Mouse (Mus musculus) urinary bladder, postnatal 4 days (tissue): Measurements from ENCODE around the gene Mettl16.
"Not testable (repeated sequence)": the region's sequence is repeated elsewhere in the genome, so short reads cannot be mapped to it uniquely, and the experiment has no call there.

Experiments used
- DNase-seq, 2 experiments: peaks; one replicate each; pipeline ENCODE4 v3.0.0; 2021 to 2022; ENCODE audit warnings: low spot score in 2 of 2

The Mettl16 gene

GRCm38 (mm10) chr11:74772386-74772785, 1.8 kb downstream of the Mettl16 start:
- DNase-seq = no peak

DNA sequence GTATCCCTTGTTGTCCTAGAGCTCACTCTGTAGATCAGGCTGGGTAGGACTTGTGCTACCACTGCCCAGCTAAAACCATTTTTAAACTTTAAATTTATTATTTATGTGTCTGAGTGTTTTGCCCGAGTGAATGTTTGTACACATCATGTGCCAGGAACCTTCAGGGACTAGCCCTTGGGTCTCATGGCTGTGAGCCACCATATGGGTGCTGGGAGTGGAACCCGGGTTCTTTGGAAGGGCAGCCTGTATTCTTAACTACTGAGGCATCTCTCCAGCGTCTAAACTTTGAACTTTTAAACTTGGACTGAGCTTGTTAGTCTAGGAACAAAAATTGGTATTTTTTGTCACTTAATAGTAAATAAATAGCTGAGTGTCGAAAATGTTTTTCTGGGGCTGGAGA, 22.2 kb downstream of the Mettl16 start:
- DNase-seq = no peak

DNA sequence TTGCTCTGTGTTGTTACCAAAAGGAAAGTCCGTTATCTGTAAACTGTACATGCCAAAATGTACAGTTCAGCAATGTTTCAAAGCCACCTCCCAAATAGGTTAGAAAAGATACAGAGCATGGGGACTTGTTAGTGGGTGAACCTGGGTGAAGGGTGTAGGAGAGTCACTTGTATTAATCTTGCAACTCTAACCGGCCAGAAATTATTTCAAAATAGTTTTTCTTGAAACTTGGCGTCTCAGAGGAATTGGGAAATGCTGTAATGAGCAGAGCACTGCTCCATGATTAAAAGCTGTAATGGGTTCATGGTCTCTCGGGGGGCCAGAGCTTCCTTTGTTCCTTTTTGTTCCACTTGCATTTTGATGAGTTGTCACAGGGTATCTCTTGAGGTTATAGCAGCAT, 30.0 kb downstream of the Mettl16 start:
- DNase-seq = no peak

GRCm38 (mm10) chr11:74804081-74804627, 33.5 kb downstream of the Mettl16 start:
- DNase-seq = no peak

DNA sequence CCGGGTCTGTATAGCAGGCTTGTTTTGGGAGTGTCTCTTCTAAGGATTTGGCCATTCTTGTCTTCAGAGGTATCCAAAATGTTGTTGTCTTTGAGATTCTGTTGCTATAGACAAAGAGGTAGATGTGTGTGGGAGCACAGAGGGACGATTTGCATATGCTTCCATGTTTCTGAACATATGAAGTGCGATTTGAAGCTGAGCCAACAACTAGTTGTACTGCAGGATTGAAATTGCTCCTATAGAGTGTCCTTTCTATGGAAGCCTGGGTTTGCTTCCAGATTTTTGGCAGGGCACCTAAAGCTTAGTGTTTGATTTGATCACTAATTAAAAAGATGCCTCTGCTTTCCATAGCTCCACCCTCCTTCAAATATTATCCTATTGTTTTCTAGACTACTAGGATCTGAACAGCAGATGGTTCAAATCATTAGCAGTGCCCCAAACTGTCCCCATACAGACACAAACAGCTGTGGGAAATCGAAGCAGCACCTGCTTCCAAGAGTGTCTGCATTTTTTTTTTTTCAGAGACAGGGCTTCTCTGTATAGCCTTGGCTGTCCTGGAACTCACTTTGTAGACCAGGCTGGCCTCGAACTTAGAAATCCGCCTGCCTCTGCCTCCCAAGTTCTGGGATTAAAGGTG, 36.7 kb downstream of the Mettl16 start:
- no peak for DNase-seq

GRCm38 (mm10) chr11:74808251-74808853, 37.7 kb downstream of the Mettl16 start:
- no peak for DNase-seq

GRCm38 (mm10) chr11:74810134-74810533, 39.5 kb downstream of the Mettl16 start:
- no peak for DNase-seq

GRCm38 (mm10) chr11:74811027-74811426, 40.4 kb downstream of the Mettl16 start:
- not testable (repeated sequence) for DNase-seq

DNA sequence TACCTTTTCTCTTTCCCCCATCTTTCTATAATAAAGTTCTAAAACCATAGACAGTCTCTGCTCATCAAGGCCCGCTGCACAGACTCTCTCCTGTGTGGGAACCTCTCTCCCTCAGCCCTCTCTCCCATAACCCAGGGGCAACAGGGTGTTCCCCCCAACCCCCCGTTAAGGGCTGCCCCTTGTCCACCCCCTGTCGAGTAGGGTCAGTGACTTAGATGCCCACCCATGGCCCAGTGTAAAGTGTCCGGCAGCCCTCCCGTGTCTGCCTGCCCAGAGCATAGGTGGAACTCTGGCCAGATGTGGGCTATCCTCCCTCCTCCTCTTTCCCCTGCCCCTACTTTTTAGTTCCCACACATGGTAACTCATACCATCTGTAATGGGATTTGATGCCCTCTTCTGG, 40.9 kb downstream of the Mettl16 start:
- DNase-seq = no peak

DNA sequence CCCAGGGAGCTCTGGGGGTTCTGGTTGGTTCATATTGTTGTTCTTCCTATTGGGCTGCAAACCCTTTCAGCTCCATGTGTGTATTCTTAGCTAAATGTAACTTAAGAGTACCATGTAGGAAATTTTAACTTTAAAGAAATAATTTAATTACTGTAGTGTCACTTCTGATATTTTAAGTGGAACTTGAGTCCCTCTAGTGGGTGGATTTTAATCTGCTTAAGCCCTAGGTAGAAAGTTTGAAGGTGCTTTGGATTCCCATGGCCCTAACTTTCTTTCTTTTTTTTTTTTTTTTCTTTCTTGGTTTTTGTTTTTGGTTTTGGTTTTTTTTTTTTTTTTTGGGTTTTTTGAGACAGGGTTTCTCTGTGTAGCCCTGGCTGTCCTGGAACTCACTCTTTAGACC, 45.2 kb downstream of the Mettl16 start:
- DNase-seq = no peak

DNA sequence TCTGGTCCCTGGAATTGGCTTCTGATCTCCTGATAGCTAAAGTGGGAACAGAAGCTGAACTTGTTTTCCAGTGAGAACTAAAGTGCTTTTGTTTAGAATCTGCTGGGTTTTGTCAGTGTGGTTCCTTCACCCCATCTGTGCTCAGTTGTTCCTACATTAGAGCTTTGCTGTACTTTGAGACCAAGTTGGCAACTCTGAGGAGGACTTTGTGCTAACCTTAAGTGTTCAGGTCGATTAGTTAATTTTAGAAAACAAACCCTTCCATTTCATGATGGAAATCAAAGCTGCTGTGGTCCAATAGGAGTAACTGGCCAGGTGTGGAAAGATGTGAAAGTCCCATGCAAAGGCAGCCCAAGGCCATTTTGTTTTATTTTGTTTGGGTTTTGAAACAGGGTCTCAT, 50.3 kb downstream of the Mettl16 start:
- DNase-seq = no peak

DNA sequence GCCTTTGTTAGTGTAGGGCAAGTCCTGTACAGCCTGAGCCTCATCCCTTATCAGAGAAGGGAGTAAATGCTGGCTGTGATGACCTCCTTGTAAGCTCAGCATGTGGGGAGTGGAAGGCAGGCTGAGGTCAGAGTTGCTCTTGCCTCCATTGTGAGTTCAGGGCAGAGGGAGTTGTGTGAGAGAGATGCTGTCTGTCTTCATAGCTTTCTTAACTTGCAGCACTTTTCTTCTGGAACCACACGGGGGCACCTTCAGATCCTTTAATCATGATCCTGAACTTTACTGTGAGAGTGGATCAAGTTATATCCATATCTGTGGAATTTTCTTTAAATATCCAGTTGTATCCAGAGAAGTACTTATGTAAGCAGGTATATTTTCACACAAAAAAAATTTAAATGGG, 50.8 kb downstream of the Mettl16 start:
- no peak for DNase-seq

DNA sequence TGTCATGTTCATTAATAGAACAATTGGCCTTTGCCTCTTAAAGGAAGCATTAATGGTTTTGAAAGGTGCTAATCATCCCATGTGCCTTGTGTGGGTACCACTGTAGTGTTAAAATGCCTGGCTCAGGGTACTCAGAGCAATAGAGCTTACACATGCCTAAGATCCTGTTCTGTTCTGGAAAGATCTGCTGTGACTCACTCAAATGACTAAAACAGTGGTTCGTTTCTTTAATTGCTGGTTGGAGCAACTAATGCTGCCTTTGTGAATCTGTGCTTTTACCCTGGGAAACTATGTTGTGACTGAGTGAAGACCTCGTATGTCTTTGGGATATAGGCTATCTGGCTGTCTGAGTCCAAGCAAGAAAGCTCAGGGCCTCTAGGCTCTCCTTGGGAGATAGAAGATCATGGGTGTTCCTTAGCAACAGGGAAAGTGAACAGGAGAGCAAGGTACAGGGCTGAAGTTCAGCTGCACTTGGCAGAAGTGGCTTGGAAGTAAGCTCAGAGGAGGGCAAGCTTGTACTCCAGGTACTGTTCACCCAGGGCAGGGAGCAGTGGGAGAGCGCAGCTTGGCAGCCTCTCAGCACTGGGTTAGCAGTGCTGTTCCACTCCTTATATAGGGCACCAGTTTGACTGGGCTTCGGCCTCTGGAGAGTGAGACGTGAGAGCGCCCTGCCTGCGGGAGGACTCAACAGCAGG, 52.3 kb downstream of the Mettl16 start:
- no peak for DNase-seq

- no peak for DNase-seq
Measured at GRCm38 (mm10) chr11:74826151-74826550, 55.5 kb downstream of the Mettl16 start.

GRCm38 (mm10) chr11:74826702-74827101, 56.1 kb downstream of the Mettl16 start:
- no peak for DNase-seq

GRCm38 (mm10) chr11:74827791-74828403, 57.3 kb downstream of the Mettl16 start:
- DNase-seq = no peak

- DNase-seq = no peak
Measured at GRCm38 (mm10) chr11:74828404-74828931, 57.8 kb downstream of the Mettl16 start.

DNA sequence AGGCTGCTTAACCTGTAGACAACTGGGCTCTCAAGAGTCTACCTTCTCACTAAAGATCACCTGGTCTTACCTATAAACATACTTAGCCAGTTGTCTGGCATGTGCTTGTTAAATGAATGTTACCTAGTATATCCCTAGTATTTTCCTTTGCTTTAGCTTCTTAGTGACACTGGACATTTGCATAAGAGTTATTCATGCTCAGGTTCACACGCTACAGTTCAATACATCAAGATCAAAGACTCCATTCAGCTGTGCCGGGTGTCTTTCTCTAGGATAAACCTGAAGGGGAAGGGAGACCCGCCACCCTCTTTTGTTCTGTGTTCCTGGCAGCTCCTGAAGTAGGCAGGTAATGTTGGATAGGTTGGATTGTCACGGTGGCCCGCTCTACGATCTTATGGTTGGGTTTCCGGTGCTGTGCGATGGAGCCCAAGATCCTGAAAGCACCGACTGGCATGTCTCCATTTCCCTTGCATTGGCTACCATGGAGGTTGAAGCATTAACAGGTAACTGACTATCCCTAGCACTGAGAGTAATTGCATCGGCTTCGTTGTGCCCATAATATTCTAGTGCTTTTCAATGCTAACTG, 58.4 kb downstream of the Mettl16 start:
- no peak for DNase-seq

DNA sequence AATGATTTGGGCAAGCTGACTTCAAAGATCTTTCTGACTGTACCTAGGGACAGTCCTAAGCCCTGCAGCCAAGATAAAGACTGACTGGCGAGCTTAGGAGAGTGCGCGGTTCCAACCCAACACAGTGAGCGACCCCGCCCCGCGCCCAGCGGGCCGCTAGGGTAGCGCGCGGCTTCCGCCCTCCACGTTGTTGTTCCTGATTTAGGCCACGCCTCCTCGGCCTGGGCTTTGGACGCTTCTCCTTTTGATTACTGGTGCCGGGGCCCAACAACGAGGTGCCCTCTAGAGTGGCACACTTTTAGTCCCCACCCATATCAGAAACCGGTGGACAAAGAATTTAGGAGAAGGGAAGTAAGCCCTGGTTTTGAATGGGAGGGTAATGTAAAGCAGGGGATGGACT, 59.2 kb downstream of the Mettl16 start:
- DNase-seq = peak; percentile 79 to 85

DNA sequence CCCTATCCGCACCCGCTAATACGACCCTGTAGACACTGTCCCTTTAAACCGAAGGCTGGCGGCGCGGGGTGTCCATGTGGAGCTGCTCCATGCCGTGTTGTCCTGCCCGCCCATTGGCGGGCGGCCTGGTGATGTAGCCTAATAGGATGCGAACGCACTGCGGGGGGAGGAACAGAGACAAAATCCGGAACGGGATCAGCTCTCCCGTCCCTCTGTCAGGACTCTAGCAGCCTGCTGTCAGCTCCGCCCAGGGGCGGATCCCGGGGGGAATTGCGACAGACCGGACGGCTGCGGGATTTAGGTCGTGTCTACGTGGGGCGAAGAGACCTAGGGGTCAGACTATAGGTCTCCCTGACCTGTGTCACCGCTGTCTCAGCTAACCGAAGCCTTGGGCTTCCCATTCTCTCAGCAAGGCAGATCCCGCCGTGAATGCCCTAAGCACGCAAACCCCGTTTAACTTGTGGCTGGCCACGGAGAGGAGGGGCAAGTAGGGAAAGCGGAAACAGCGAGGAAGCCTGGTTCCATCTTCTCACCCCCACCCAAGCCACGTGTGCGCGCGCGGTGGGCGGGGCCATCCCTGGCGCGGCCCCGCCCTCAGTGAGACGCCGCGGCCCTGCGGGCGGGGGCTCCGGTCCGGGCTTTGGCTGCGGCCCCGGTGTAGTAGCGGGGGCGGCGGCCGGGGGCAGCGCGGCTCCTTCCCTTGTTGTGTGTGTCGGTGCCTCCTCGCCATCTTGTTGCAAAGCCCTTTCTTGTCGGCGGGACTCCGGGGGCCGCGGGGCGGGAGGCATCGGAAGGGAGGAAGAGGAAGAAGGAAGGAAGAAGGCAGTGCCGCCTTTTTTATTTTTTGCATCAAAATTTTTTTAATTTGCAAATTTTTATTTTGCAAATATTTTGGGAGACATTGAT, 59.9 kb downstream of the Mettl16 start, which contains the start of gene Mnt:
TSS of gene Mnt (plus strand) at position 665 of the 906 bp plus-strand sequence.
- peak; percentile 96 to 98 for DNase-seq

DNA sequence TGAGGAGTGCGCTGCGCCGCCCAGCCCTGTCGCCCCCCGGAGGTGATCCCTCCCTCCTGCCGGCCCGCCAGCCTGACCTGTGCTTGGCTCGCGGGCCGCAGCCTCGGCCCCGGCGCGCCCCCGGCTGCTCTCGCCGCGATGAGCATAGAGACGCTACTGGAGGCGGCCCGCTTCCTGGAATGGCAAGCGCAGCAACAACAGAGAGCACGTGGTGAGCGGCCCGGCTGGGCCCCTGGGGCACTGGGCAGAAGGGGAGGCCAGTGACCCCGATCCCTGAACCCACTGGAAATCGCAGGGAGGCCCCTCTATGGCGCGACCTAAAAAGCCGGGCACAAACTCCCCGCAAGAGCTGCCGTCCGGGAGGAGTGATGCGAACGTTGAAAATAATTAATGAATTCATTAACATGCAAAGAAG, 60.6 kb downstream of the Mettl16 start:
- peak in 1 of 2 experiments; percentile 55 for DNase-seq
